Mouse (Mus musculus): Measurements from ENCODE around the gene Car3.
A peak's percentile ranks its signal among the peaks of the same experiment; 100 is the strongest.
"Not testable (repeated sequence)": the region's sequence is repeated elsewhere in the genome, so short reads cannot be mapped to it uniquely, and the experiment has no call there.

Gene Car3

GRCm38 (mm10) chr3:14863022-14863711, at the start of gene Car3:
Car3 (plus strand) TSS chr3:14863512.
- no peak for DNase-seq

- not testable (repeated sequence) for DNase-seq
Observed at GRCm38 (mm10) chr3:14815396-14815795, 47.9 kb upstream of the Car3 start.

GRCm38 (mm10) chr3:14819844-14820504, 43.3 kb upstream of the Car3 start:
- DNase-seq: no peak

GRCm38 (mm10) chr3:14828896-14829295, 34.4 kb upstream of the Car3 start:
- no peak for DNase-seq

- no peak for DNase-seq
Observed at GRCm38 (mm10) chr3:14831219-14831835, 32.0 kb upstream of the Car3 start.

GRCm38 (mm10) chr3:14832766-14833165, 30.5 kb upstream of the Car3 start:
- no peak for DNase-seq

GRCm38 (mm10) chr3:14838936-14839335, 24.4 kb upstream of the Car3 start:
- DNase-seq: no peak

- no peak for DNase-seq
Observed at GRCm38 (mm10) chr3:14839466-14840118, 23.7 kb upstream of the Car3 start.

- DNase-seq: no peak
Observed at GRCm38 (mm10) chr3:14848587-14849254, 14.6 kb upstream of the Car3 start.

GRCm38 (mm10) chr3:14853966-14854365, 9.3 kb upstream of the Car3 start:
- DNase-seq: no peak

- no peak for DNase-seq
Observed at GRCm38 (mm10) chr3:14854446-14854845, 8.9 kb upstream of the Car3 start.

- no peak for DNase-seq
Observed at GRCm38 (mm10) chr3:14857874-14858273, 5.4 kb upstream of the Car3 start.

GRCm38 (mm10) chr3:14860291-14860690, 3.0 kb upstream of the Car3 start:
- DNase-seq: no peak

- no peak for DNase-seq
Observed at GRCm38 (mm10) chr3:14861165-14861564, 2.1 kb upstream of the Car3 start.

GRCm38 (mm10) chr3:14861787-14862186, 1.5 kb upstream of the Car3 start:
- no peak for DNase-seq

GRCm38 (mm10) chr3:14862654-14863021, 674 bp upstream of the Car3 start:
- DNase-seq: no peak

GRCm38 (mm10) chr3:14863922-14864321, 610 bp downstream of the Car3 start:
- no peak for DNase-seq

- no peak for DNase-seq
Observed at GRCm38 (mm10) chr3:14865941-14866340, 2.6 kb downstream of the Car3 start.

GRCm38 (mm10) chr3:14869779-14870178, 6.5 kb downstream of the Car3 start:
- DNase-seq: peak; percentile 31

GRCm38 (mm10) chr3:14870528-14870927, 7.2 kb downstream of the Car3 start:
- no peak for DNase-seq

- no peak for DNase-seq
Observed at GRCm38 (mm10) chr3:14871386-14871785, 8.1 kb downstream of the Car3 start.

- DNase-seq: no peak
Observed at GRCm38 (mm10) chr3:14874402-14875040, 11.2 kb downstream of the Car3 start.
